Mouse (Mus musculus) CH12.LX (cell line): ENCODE data around the gene Pfkp. TPM values are rescaled to one million over a fixed set of nuclear protein-coding genes. Genes with fewer than 3 reads are reported as not detected.

Experiments
- DNase-seq: peaks from one replicate; pipeline ENCODE4 v3.0.0-alpha.2; 2013; ENCODE audit errors: extremely low read depth
- H3K27ac ChIP-seq: 2 replicates; pipeline ENCODE4 v1.5.1; 2012; ENCODE audit warnings: low read depth, mild to moderate bottlenecking, control low read depth, moderate library complexity; ENCODE audit not compliant: insufficient read depth
- H3K27me3 ChIP-seq: replicated peaks from 2 replicates; pipeline ENCODE3; 2012; ENCODE audit warnings: inconsistent platforms
- H3K36me3 ChIP-seq, 2 experiments: replicated peaks in 1 of 2; 2 replicates each; pipeline versions ENCODE3 to v1.6.1; 2012; ENCODE audit warnings: inconsistent platforms in 1 of 2, low read length in 1 of 2, mild to moderate bottlenecking in 1 of 2, mixed read lengths in 1 of 2, moderate library complexity in 1 of 2; ENCODE audit not compliant: control insufficient read depth in 1 of 2, insufficient read depth in 1 of 2
- H3K4me1 ChIP-seq, 2 experiments: 2 replicates each; pipeline ENCODE4 v1.6.1; 2012; ENCODE audit warnings: inconsistent platforms in 1 of 2, moderate library complexity in 1 of 2; ENCODE audit not compliant: insufficient read depth in 2 of 2, control insufficient read depth in 1 of 2
- H3K4me2 ChIP-seq: 2 replicates; pipeline ENCODE4 v1.6.1; 2012; ENCODE audit warnings: low read depth, mild to moderate bottlenecking, control low read depth; ENCODE audit not compliant: poor library complexity, insufficient read depth, severe bottlenecking
- H3K4me3 ChIP-seq, 3 experiments: fragments of 150-350 bp in 1 of 3; sonication (generic) in 1 of 3; replicated peaks in 1 of 3; 2 replicates each; pipeline versions ENCODE3 to v1.5.1; 2011 to 2012; ENCODE audit warnings: low read depth in 2 of 3, low read length in 2 of 3, mild to moderate bottlenecking in 2 of 3, moderate library complexity in 2 of 3, control low read depth in 1 of 3, improper control_type of control experiment in 1 of 3, inconsistent platforms in 1 of 3, mixed read lengths in 1 of 3; ENCODE audit not compliant: poor library complexity in 1 of 3
- H3K79me2 ChIP-seq: replicated peaks from 2 replicates; pipeline ENCODE4 v1.6.1; 2012; ENCODE audit warnings: mild to moderate bottlenecking, moderate library complexity; ENCODE audit not compliant: control insufficient read depth, poor library complexity, insufficient read depth, severe bottlenecking; ENCODE audit errors: extremely low read depth
- H3K9ac ChIP-seq: 2 replicates; pipeline ENCODE4 v1.6.1; 2012; ENCODE audit warnings: low read depth, mild to moderate bottlenecking, control low read depth, moderate library complexity; ENCODE audit not compliant: insufficient read depth
- H3K9me3 ChIP-seq: replicated peaks from 2 replicates; pipeline ENCODE3; 2012; ENCODE audit warnings: low read length, inconsistent platforms, mixed read lengths
- BHLHE40 ChIP-seq: IDR thresholded peaks from 2 replicates; pipeline ENCODE4 v1.6.1; 2011; ENCODE audit warnings: mild to moderate bottlenecking, low read depth, low read length, improper control_type of control experiment
- CHD1 ChIP-seq: IDR thresholded peaks from 2 replicates; pipeline ENCODE4 v1.6.1; 2012; ENCODE audit warnings: low read depth, low read length, improper control_type of control experiment, inconsistent platforms
- CHD2 ChIP-seq: IDR thresholded peaks from 2 replicates; pipeline ENCODE4 v1.6.1; 2011; ENCODE audit warnings: low read length, improper control_type of control experiment
- ELF1 ChIP-seq: IDR thresholded peaks from 2 replicates; pipeline ENCODE4 v1.6.1; 2014; ENCODE audit warnings: low read depth, mild to moderate bottlenecking, inconsistent platforms, low read length, improper control_type of control experiment
- ETS1 ChIP-seq: conservative IDR thresholded peaks from 2 replicates; pipeline ENCODE4 v1.6.1; 2012; ENCODE audit warnings: low read depth, mild to moderate bottlenecking, inconsistent platforms, low read length, improper control_type of control experiment, moderate library complexity
- JUN ChIP-seq: IDR thresholded peaks from 2 replicates; pipeline ENCODE4 v1.6.1; 2011; ENCODE audit warnings: low read depth, mild to moderate bottlenecking, low read length, improper control_type of control experiment, moderate library complexity; ENCODE audit not compliant: insufficient read depth
- KAT2A ChIP-seq: IDR thresholded peaks from 2 replicates; pipeline ENCODE4 v1.6.1; 2012; ENCODE audit warnings: low read length, improper control_type of control experiment, inconsistent platforms; ENCODE audit not compliant: insufficient replicate concordance
- MAFK ChIP-seq: IDR thresholded peaks from 2 replicates; pipeline ENCODE4 v1.6.1; 2011; ENCODE audit warnings: low read length, improper control_type of control experiment; ENCODE audit not compliant: insufficient replicate concordance
- MAX ChIP-seq: IDR thresholded peaks from 2 replicates; pipeline ENCODE4 v1.6.1; 2011; ENCODE audit warnings: low read length, improper control_type of control experiment
- MEF2A ChIP-seq: IDR thresholded peaks from 2 replicates; pipeline ENCODE4 v1.6.1; 2014; ENCODE audit warnings: low read depth, mild to moderate bottlenecking, inconsistent platforms, low read length, improper control_type of control experiment, borderline replicate concordance
- MXI1 ChIP-seq: IDR thresholded peaks from 2 replicates; pipeline ENCODE4 v1.6.1; 2011; ENCODE audit warnings: mild to moderate bottlenecking, low read depth, low read length, improper control_type of control experiment
- NELFE ChIP-seq: IDR thresholded peaks from 2 replicates; pipeline ENCODE4 v1.6.1; 2011; ENCODE audit warnings: low read depth, low read length, improper control_type of control experiment
- RCOR1 ChIP-seq: conservative IDR thresholded peaks from 2 replicates; pipeline ENCODE4 v1.6.1; 2012; ENCODE audit warnings: low read depth, mild to moderate bottlenecking, inconsistent platforms, low read length, improper control_type of control experiment
- SIN3A ChIP-seq: IDR thresholded peaks from 2 replicates; pipeline ENCODE4 v1.6.1; 2012; ENCODE audit warnings: low read length, improper control_type of control experiment, inconsistent platforms
- SMC3 ChIP-seq: IDR thresholded peaks from 2 replicates; pipeline ENCODE4 v1.6.1; 2011; ENCODE audit warnings: low read depth, low read length, improper control_type of control experiment
- UBTF ChIP-seq: IDR thresholded peaks from 2 replicates; pipeline ENCODE4 v1.6.1; 2012; ENCODE audit warnings: low read depth, mild to moderate bottlenecking, inconsistent platforms, low read length, improper control_type of control experiment, moderate library complexity
- USF1 ChIP-seq: IDR thresholded peaks from 2 replicates; pipeline ENCODE4 v1.6.1; 2014; ENCODE audit warnings: low read depth, mild to moderate bottlenecking, inconsistent platforms, low read length, improper control_type of control experiment
- USF2 ChIP-seq: conservative IDR thresholded peaks from 2 replicates; pipeline ENCODE4 v1.6.1; 2011; ENCODE audit warnings: low read depth, low read length, improper control_type of control experiment
- dilution Hi-C: fragments of 300-500 bp; cut with MboI; formaldehyde crosslinking; loops from 2 replicates; pipeline ENCODE4 v1.14.3; 2020; ENCODE audit warnings: low sequenced_read_pairs; ENCODE audit not compliant: extremely low pct_unique_long_range_greater_than_20kb, extremely low pct_ligation_motif_present
- in situ Hi-C: fragments of 300-500 bp; cut with MboI; formaldehyde crosslinking; loops from 3 replicates; pipeline ENCODE4 v1.14.3; 2019; ENCODE audit warnings: low sequenced_read_pairs, low pct_ligation_motif_present, low pct_unique_long_range_greater_than_20kb, mixed read lengths
- polyA plus RNA-seq: library from polyadenylated mRNA; unstranded; fragments of >175 nt; gene quantifications from 2 replicates; pipeline ENCODE4 v1.2.1, GENCODE M21; 2012; ENCODE audit warnings: low read depth; ENCODE audit not compliant: insufficient read length
- total RNA-seq, 2 experiments: library from RNA; depleted of rRNA; stranded (reverse); fragments of 300-350 nt in 1 of 2; fragments of >200 nt in 1 of 2; gene quantifications; 2 replicates each; pipeline ENCODE4 v1.2.3; 2012 to 2014

Pfkp gene
- total and polyA plus RNA-seq, 3 experiments: 211 to 417 (median 239) TPM

- no peak overlapping the region for H3K27ac ChIP-seq
- no peak for DNase-seq
- H3K27me3 ChIP-seq: no peaks in the 10 kb centered on the region
- no peak overlapping the region for H3K4me2 ChIP-seq
- no peak overlapping the region for H3K4me3 ChIP-seq
- no peaks in the 10 kb centered on the region for H3K79me2 ChIP-seq
- in situ Hi-C loops (no loop called here), dilution Hi-C loops (no loop called here)
- peaks cover 0 to 3% of the 10 kb centered on the region in 2 experiments; a peak in 2 of 4 replicates for H3K4me1 ChIP-seq
- no peak overlapping the region for H3K9ac ChIP-seq
- no peaks in the 10 kb centered on the region for H3K9me3 ChIP-seq
- H3K36me3 ChIP-seq: peaks cover 60 to 88% of the 10 kb centered on the region in 2 experiments
- TF ChIP-seq MEF2A (no peak), SMC3 (no peak), USF2 (no peak), CHD2 (no peak), SIN3A (no peak), MAFK (no peak), MXI1 (no peak), NELFE (no peak), ELF1 (no peak), CHD1 (no peak), MAX (no peak), BHLHE40 (no peak), RCOR1 (no peak), USF1 (no peak), JUN (no peak), ETS1 (no peak), KAT2A (no peak), UBTF (no peak)
Observed at GRCm38 (mm10) chr13:6557771-6558170, 90.8 kb downstream of the Pfkp start.

GRCm38 (mm10) chr13:6555656-6556055, 92.9 kb downstream of the Pfkp start:
- in situ Hi-C loops (no loop called here), dilution Hi-C loops (no loop called here)
- DNase-seq: no peak
- Histone ChIP-seq H3K36me3 (peaks cover 66 to 87% of the 10 kb centered on the region in 2 experiments), H3K4me1 (peaks cover 0 to 10% of the 10 kb centered on the region in 2 experiments; a peak in 2 of 4 replicates), H3K4me3 (no peak overlapping the region), H3K27ac (no peak overlapping the region), H3K27me3 (no peaks in the 10 kb centered on the region), H3K4me2 (no peak overlapping the region), H3K79me2 (no peaks in the 10 kb centered on the region), H3K9ac (no peak overlapping the region), H3K9me3 (no peaks in the 10 kb centered on the region)
- TF ChIP-seq USF1 (no peak), SMC3 (no peak)
